13 mouse cellular contexts compared by ENCODE assay signal in genomic region chr1:155425285-155425684, GRCm38 (mm10).
"Had no signal": no experiment of that assay in that cellular context is flagged by ENCODE, and none has a peak within 500 bp of the region (broad histone marks: within the 10 kb centered on the region; RNA-seq: fewer than 3 reads in every experiment).

No protein-coding gene starts in this region.

- H3K9ac ChIP-seq: intestine, embryonic 15.5 days; kidney, embryonic 15.5 days; limb, embryonic 13.5 days; stomach, embryonic 15.5 days had no signal

- H3K9me3 ChIP-seq: intestine, embryonic 15.5 days; kidney, embryonic 15.5 days; limb, embryonic 13.5 days; stomach, embryonic 15.5 days had no signal

- H3K27me3 ChIP-seq: intestine, embryonic 15.5 days; kidney, embryonic 15.5 days; limb, embryonic 13.5 days; stomach, embryonic 15.5 days had no signal

- H3K4me2 ChIP-seq: intestine, embryonic 15.5 days; kidney, embryonic 15.5 days; limb, embryonic 13.5 days; midbrain, embryonic 11.5 days; stomach, embryonic 15.5 days had no signal

- ATAC-seq: intestine, embryonic 15.5 days; midbrain, embryonic 16.5 days had no signal

- H3K4me1 ChIP-seq: intestine, embryonic 15.5 days; kidney, embryonic 15.5 days; limb, embryonic 13.5 days; stomach, embryonic 15.5 days had no signal

- DNase-seq: kidney, adult 2 months; kidney, postnatal 14 days; left cerebral cortex, postnatal 4 days; lung, adult 18-20 months; right cerebral cortex, postnatal 14 days; thymus, adult 2 months; thymus, postnatal 25 days had no signal

- H3K36me3 ChIP-seq: intestine, embryonic 15.5 days; kidney, embryonic 15.5 days; limb, embryonic 13.5 days; stomach, embryonic 15.5 days had no signal

- H3K27ac ChIP-seq: intestine, embryonic 15.5 days; kidney, embryonic 15.5 days; limb, embryonic 13.5 days; stomach, embryonic 15.5 days had no signal

- H3K4me3 ChIP-seq: intestine, embryonic 15.5 days; kidney, embryonic 15.5 days; limb, embryonic 13.5 days; stomach, embryonic 15.5 days had no signal
